Mouse (Mus musculus) ES-CJ7 (cell line): ENCODE measurements at regions not wholly inside any gene's neighbourhood (a gene's known extent, or its start where the extent isn't known, plus 50 kb on each side); places are given as distances from the start of the nearest gene placed in this dataset.
A peak's percentile ranks its signal among the peaks of the same experiment; 100 is the strongest.

Experiments
- DNase-seq: peaks from one replicate; pipeline ENCODE4 v3.0.0; 2011; ENCODE audit warnings: low read depth, low spot score

GRCm38 (mm10) chr14:97694238-97694637, 475.3 kb downstream of the Dach1 start:
- DNase-seq, result no peak

- no peak for DNase-seq
These were observed 484.9 kb downstream of the Dach1 start for GRCm38 (mm10) chr14:97684617-97685016.

GRCm38 (mm10) chr14:97667806-97668205, 501.8 kb downstream of the Dach1 start:
- no peak for DNase-seq

GRCm38 (mm10) chr14:97638187-97638792, 531.3 kb downstream of the Dach1 start:
- no peak for DNase-seq

- no peak for DNase-seq
These were observed 558.1 kb downstream of the Dach1 start for GRCm38 (mm10) chr14:97611438-97611837.

GRCm38 (mm10) chr14:97596694-97597093, 572.9 kb downstream of the Dach1 start:
- DNase-seq, result no peak

GRCm38 (mm10) chr14:97588611-97589010, 581.0 kb downstream of the Dach1 start:
- DNase-seq, result no peak

- no peak for DNase-seq
These were observed 581.4 kb downstream of the Dach1 start for GRCm38 (mm10) chr14:97588182-97588581.

GRCm38 (mm10) chr14:97586962-97587361, 582.6 kb downstream of the Dach1 start:
- DNase-seq, result peak; percentile 6

- no peak for DNase-seq
These were observed 599.3 kb downstream of the Dach1 start for GRCm38 (mm10) chr14:97570274-97570673.

- no peak for DNase-seq
These were observed 609.3 kb downstream of the Dach1 start for GRCm38 (mm10) chr14:97560121-97560907.

GRCm38 (mm10) chr14:97559559-97559958, 610.0 kb downstream of the Dach1 start:
- no peak for DNase-seq

GRCm38 (mm10) chr14:97558289-97558688, 611.3 kb downstream of the Dach1 start:
- no peak for DNase-seq

GRCm38 (mm10) chr14:97557888-97558287, 611.7 kb downstream of the Dach1 start:
- no peak for DNase-seq

- peak; percentile 52 for DNase-seq
These were observed 623.3 kb downstream of the Dach1 start for GRCm38 (mm10) chr14:97546276-97546675.

GRCm38 (mm10) chr14:97544307-97544706, 625.3 kb downstream of the Dach1 start:
- DNase-seq, result no peak

GRCm38 (mm10) chr14:97537012-97537411, 632.6 kb downstream of the Dach1 start:
- DNase-seq, result no peak

GRCm38 (mm10) chr14:97511318-97511717, 658.2 kb downstream of the Dach1 start:
- no peak for DNase-seq

- DNase-seq, result no peak
These were observed 679.9 kb downstream of the Dach1 start for GRCm38 (mm10) chr14:97489427-97490347.

- no peak for DNase-seq
These were observed 691.3 kb downstream of the Dach1 start for GRCm38 (mm10) chr14:97478236-97478635.

GRCm38 (mm10) chr14:97450525-97451235, 718.9 kb downstream of the Dach1 start:
- DNase-seq, result no peak
